Mouse (Mus musculus) heart, adult 2 months (tissue): ENCODE results near the gene Slc6a13.

Experiments used
- CTCF ChIP-seq: fragments of 200-600 bp; IDR thresholded peaks from 2 replicates; pipeline ENCODE4 v1.8.1; 2022; ENCODE audit warnings: antibody characterized with exemption, mild to moderate bottlenecking, moderate library complexity
- EP300 ChIP-seq: fragments of 200-500 bp; IDR thresholded peaks from 2 replicates; pipeline ENCODE4 v1.6.1; 2011; ENCODE audit warnings: low read depth, low read length, control low read depth; ENCODE audit not compliant: insufficient read depth
- POLR2A ChIP-seq: fragments of 200-500 bp; IDR thresholded peaks from 2 replicates; pipeline ENCODE4 v1.6.1; 2011; ENCODE audit warnings: mild to moderate bottlenecking, low read depth, low read length, control low read depth; ENCODE audit not compliant: insufficient read depth

- TF ChIP-seq CTCF (no peak), EP300 (no peak), POLR2A (no peak)
These were observed 26.6 kb downstream of the Slc6a13 start for GRCm38 (mm10) chr6:121326486-121327069.
